Mouse (Mus musculus) c-Kit-positive CD71-negative TER-119-negative erythroid progenitor cells, embryonic 14.5 days (primary cell): ENCODE measurements at regions not wholly inside any gene's neighbourhood (a gene's known extent, or its start where the extent isn't known, plus 50 kb on each side); places are given as distances from the start of the nearest gene placed in this dataset.

Source experiments
- DNase-seq: peaks from one replicate; pipeline ENCODE4 v3.0.0-alpha.2; 2013; ENCODE audit warnings: low read depth

DNA sequence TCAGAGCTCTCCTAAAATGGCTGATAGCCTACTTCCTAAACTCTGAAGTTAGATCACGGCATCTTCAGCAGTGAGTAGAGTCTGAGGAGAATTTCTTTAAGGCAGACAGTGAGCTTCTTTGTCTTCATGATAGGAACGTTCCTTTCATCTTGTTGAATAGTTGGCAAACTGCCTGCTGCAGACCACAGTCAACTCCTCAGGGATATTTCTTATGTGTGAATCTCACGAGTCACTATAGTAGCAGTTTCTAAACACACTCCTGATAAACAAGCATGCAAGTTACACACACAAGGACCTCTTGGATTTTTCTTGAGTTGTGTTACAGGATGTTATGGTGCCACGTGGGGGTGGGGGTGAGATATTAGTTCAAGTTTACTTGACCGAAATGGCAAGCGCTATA is 205.2 kb downstream of the Gm11077 start:
- no peak for DNase-seq

DNA sequence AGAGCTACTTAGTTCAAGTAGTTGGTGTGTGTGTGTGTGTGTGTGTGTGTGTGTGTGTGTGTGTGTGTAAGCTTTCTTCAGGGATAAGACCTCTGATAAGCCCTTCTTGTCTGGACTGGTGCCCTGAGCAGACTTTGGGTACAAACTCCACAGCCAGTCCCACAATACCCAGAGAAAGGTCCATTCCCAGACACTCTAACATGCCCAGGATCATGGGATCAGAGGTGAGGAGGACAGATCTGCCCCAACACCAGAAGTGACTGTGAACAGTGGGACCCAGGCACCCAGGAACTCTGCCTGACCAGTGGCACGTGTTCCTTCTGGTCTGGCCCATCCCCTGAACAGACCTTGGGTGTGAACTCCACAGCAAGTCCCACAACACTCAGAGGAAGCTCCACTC is 208.9 kb downstream of the Gm11077 start:
- no peak for DNase-seq

DNA sequence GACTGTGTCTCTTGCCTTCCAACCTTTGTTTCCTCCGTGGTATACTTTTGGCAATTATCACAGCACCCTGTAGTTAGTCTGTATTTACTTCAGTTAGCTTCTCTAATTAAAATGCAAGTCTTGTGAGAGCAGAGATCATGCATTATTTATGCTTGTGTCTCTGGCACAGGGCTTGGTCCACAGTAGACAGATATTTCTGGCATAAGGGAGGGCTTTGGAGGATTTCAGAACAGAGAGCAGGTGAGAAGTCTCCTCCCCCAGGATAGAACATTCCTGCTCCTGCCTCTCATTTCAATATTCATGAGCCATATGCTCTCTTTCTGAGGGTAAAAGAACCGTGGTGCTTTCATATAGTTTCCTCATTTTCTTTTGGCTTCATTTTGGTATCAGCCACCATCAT is 217.6 kb downstream of the Gm11077 start:
- DNase-seq = no peak

DNA sequence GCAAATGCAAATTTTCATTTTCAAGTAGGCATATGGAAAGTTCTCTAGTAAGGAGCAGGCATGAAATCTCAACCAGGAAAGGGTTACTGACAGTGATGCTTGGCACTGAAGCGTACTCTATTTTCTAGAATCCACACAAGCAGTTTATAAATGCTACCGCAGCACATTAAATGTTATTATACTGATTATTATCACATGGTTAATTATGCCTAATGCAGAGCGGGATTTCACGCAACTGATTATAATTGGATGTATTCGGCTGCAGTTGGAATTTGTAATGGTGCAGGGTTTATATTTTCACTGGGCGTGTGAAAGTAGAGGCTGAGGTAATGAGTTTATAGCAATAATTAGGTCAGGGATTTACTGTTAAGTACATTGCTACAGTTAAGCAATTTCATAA is 221.4 kb downstream of the Gm11077 start:
- DNase-seq = no peak

DNA sequence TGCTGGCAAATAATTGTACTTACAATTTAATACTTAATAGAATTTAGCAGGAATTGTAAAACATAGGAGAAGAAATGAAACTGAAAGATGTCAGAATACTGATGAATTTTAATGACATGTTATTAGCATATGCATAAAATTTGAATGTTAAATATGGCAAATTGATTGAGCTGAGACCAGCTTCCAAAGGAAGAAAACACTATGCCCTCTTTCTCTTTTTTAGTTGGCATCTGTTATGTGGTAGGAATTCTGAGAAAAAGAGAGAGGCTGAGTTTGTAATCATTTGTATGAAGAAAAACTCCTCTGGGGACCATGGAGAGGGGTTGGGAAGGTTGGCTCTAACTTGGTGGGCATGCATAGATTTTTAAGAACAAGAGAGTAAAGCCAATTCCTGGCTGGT is 224.2 kb downstream of the Gm11077 start:
- DNase-seq = no peak

DNA sequence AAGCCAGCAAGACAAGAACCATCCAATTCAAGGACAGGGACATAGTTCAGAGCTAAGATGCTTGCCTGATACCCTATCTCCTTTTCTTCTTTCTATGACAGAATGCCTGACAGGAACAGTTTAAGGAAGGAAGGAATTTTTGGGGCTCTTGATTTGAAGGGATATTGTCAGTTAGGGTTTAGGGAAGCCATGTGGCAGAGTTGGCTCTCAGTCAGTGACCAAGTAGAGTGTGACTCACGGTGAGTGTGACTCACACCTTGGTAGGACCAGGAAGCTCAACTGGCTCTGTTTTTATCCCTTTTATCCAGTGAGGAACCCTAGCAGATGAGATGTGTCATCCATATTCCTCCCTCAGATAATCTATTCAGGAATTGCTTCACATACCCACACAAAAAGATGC is 224.6 kb downstream of the Gm11077 start:
- DNase-seq = no peak

DNA sequence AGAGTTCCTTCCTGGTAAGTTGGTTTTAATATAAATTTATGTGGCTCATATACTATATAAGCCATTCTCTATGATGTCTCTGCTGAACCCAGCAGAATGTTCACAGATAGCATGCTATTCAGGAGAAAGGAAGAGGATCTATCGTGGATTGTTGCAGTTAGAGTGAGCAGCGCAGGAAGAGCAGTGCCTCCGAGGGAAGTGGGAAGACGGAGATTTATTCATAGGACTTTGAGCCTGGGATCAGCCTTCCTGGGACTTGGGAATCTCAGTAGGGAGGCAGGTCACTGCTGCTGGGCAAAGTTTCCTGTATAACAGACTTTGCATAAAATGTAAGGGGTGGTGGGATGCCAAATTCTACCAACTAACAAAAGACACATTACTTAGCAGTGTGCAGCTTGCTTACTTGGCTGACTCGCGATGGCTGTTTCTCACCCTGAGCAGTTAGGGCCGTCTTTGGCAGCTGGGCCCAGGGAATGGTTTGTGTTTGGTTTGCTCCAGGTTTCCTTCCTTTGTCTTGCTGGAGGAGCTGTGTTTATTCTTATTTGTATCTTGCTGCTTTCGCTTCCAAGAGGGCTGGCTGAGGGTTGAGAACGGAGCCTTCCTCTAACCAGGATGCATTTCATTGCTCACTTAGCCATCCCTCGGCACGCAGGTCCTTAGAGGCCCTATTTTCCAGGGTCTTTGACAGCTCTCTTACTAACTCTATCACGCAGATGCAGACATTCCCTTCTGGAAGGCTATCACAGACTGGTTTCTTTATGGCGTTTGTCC is 226.9 kb downstream of the Gm11077 start:
- DNase-seq = no peak

DNA sequence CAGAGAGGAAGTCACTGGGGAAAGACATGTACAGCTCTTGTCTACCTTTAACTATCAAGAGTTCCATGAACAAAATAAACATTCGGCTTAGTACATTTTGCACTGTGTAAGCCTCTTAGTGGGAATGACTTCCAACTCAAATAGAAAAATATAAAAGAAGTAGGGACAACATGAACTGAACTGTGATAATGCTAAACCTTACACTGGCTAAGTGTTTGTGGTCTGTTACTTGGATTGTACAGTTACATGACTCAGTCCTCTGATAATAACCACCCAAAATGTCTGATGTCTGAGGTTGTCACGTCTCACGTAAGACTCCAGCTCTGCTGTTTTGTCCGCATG is 227.4 kb downstream of the Gm11077 start:
- DNase-seq = no peak

DNA sequence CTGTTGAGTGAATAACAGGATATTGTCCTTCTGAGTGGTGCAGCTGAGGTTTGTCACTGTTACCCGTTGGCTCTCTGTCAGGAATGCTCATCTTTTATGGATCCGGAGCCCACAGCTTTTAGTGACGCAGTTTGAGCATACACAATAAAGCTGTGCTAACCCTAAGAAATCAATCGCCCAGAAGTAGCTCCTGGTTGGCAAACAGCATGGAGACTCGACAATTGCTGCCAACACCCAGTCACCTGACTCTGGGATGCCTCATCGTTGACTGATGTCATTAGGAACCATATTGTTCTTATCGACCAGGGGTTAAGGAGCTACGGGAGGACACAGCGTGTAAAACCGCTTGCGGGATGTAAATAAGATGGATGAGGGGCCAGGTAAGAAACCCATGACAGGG is 232.9 kb downstream of the Gm11077 start:
- no peak for DNase-seq

DNA sequence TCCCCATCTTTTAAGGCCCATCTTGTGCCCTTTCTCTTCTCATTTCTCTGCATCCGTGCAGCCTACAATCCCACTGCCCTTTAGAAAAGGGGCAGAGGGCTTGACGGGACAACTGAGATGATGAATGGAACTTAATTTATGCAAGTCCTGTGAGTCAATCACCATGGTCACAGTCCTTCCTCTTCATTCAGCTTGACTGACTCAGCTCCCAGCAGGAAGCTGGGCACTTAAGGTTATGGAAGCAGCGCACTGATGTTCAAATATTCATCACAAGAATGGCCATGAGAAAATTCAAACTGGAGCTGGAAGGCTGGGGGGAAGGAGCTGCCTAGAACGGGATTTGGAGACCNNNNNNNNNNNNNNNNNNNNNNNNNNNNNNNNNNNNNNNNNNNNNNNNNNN is 233.5 kb downstream of the Gm11077 start:
- no peak for DNase-seq

DNA sequence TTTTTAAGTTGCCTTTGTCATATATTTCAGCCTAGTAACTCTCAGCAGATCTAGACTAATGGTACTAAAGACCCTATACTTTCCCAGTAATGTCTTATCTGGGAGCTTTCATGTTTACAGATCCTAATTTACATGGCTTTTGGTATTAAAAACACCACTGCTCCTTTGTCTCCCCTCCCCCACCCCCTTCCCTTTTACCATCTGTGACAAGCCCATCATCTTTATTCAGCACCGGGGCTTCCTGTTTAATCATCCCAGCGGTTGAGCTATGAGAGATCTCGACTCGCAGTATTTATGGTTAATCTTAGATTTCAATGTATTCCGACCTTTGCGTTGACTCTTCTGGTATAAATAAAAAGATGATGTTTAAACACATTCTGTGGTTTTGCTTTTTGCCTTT is 244.6 kb downstream of the Gm11077 start:
- no peak for DNase-seq

DNA sequence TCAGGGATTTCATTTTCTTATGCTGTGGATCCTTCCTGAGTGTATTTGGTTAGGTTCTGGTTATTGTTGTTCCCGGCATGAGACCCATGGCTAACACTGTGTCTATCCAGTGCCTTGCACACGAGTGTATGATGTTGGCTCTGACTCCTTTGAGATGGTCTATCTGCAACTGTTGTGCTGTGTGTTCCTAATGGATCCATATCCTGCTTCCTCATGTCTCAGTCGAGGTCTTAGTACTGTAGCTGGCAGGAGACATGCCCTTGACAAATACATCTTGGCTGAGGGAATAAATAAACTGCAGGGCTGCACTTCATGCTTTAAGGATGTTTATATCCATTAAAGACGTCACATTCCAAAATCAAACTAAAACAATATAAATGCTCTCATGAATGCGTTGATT is 247.9 kb downstream of the Gm11077 start:
- DNase-seq = no peak

DNA sequence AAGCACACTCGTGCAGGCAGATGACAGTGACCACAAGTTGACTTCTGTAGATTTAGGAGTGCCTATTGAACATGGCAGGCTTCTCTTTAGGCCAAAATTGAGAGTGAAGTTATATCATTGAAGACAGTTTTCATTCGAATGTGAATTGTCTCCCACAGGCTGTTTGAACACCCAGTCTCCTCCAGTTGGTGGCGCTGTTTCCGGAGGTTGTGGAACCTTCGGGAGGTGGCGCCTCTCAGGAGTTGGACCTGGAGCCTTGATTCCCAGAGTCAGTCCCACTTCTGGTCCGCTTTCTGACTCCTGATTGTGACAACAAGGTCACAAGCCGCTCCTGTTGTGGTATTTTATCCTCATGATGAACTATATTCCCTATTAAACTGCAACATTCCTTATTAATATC is 254.5 kb downstream of the Gm11077 start:
- no peak for DNase-seq

DNA sequence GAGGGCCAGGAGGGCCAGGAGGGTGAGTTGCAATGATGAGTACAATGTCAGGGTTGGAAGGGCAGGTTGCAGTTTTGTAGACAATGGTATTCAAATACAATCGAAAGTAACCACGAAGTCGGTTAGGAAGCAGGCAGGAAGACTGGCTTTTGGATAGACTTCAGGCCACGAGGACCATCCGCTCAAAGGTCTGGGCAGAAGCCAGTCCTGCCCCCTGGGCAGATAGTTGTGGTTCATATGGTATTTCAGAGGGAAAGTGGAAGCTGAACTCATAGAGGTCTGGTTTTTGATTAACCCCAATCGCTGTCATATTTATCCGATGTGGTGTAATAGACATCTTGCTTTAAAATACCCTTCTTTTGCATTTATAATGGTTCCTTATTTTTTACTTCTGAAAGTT is 255.2 kb downstream of the Gm11077 start:
- DNase-seq = no peak

DNA sequence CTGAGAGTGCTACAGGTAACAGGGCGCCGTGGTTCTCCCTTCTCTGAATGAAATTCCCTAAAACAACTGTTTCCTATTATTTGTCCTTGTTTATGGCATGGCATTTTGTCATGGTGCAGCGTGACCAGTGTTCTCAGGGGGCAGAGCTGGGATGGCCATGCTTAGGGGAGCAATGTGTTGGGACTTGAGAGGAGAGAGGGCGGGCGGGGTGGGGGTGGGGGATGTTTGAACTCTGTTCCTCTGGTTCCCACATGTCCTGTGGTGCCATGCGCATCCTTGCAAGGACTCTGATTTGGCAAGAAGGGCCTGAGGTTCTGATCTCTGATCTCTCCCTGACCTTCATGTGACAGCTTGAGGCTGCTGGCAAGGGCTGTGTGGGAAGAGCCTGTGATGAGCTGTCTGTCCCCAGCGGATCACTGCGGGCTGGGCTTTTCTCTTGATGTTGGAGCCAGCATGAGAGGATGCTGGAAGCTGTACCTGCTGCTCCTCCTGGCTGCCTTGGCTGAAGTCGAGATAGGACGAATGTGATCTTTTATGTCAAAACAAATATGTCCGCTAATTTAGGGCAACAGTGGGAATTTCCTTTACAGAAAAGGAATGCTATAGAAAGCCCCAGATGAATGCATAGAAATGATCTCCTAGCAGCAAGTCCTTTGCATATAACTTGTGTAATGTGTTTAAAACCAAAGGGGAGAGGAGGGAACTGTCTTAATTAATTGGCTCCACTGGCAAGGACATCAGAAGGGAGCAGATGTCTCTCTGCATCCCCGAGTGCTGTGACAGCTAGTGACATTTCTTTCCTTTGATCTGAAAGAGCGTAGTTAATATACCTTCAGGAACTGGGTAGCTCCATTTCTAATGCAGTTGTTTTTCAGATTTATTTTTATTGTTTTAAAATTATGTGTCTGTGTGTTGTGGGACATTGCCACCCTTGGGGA is 255.2 kb upstream of the Pde3a start:
- no peak for DNase-seq

DNA sequence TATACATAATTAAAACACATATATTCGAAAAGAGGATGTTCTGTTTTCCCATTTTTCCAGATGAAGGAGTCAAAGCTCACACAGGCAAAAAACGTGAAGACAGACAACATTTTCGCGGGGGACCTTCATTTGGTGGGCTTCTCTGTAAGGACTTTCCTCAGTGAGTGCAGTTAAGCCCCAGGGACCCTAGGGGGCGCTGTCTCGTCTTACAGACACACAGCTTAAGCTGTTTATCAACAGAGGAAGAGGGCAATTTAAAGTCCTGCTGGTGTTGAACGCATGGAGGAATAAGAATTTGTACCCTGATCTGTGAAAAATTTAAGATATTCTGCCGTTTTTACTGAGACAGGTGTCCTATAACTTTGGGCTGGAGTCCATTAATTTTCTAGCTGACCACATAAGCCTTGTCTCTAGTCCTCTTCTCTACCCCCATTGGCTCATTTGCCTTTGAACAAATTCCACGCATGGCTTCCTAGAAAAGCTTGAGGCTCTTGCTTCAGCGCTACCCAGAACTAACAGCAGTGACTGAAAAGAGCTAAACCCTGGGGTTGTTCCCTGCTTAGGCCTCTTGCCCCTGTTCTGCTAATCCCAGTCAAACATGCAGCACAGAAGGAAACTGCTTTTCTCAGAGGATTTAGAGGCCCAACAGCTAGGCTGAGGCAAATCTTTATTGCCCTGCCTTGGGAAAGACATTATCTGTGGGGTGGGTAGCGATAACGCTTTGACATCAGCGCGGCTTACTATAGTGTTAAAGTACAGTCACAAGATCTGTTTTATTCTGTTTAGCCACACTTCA is 253.5 kb upstream of the Pde3a start:
- DNase-seq = peak; percentile 9

DNA sequence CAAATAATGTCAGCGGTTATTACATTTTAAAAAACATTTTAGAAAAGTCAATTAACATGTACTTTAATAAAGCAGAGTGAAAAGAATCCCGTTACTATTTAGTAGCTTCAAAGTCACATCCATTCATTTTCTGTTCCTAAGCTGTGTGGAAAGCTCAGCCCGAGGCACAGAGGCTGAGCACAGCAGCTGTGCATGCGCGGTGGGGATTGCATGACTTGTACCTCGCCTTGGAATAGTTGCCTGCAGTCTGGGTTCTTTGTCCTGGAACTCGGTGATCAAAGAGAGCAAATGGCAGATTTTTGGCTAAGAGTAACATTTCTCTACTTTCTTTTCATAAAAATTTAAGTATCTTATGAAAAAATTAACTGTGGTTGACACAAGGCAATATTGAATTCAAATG is 251.0 kb upstream of the Pde3a start:
- no peak for DNase-seq

DNA sequence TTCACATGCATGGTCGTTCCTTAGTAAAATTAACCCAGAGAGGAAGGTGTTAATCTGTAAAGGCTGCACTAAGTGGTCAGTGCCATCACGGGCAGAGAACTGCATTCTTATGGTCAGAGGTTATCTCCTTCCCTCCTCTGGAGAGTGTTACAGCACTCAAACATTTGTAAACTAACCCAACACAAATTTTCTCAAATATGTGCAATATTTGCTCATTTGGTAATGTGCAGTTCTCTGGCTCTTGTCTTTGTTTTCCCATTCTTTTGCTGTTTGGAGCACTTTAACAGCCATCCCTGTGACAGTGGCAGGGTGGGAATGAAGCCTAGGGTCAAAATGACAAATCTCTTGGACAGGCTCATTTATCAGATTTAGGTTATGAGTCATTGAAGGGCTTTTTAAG is 248.5 kb upstream of the Pde3a start:
- no peak for DNase-seq

DNA sequence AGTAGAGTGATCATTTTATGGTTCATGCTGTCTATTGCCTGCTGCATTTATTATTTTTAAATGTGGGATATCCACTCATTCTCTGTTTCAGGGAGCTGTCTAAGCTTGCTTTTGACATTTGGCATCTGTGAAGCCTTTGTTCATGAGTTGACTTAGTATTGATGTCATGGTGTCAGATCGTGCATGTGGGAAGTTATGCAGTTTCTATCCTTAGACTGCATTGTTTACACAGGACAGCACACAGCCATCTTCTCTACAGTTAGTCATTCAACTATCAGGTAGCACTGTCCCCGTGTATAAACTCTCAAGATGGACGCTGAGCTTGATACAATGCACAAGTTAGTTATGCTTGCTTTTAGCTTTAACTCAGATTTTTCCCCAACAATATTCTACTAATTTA is 247.8 kb upstream of the Pde3a start:
- no peak for DNase-seq

DNA sequence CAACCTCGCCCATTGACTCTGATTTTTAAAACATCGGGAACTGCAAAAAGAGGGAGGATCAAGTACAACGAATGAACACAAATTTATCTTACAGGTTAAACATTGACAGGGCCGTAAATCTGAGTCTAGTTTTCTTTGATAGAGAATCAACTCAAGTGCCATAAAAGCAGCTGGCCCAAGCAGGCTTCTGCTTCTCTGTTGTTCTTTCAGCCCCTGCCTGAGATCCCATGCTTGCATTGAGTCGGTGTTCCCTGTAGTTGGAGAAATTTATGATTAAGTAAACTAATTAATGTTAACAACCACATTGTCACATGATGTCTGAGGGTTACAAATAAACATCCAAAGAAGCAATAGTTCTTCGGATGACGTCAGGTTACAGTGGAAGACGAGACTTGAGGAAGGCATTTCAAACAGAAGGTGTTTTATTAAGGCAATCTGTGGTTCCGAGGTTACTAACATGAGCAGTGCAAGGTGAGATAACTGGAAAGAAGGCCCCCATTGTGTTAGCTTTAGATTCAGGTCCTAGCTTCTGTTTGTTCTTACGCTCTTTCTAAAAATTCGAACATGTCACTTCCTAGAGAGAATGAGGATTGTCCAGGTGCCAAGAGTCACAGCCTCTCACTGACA is 233.9 kb upstream of the Pde3a start:
- no peak for DNase-seq

DNA sequence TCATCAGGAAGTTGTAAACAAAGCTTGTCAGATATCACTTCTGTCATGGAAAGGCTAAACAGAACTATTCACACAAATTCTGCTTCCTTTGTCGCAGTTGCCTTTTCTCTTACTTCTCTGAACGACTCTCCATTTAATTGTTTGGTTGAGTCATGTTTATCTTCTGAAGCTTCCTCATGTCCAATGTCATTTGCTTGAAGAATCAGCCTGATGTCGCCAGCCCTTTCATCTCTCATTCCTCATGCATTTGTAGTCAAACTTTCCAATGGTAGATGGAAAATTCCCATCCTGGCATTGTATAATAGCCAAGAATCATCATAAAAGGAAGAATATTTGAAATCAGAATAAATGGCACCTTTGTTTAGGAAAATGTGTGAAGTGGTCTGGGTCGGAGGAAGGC is 225.6 kb upstream of the Pde3a start:
- no peak for DNase-seq

DNA sequence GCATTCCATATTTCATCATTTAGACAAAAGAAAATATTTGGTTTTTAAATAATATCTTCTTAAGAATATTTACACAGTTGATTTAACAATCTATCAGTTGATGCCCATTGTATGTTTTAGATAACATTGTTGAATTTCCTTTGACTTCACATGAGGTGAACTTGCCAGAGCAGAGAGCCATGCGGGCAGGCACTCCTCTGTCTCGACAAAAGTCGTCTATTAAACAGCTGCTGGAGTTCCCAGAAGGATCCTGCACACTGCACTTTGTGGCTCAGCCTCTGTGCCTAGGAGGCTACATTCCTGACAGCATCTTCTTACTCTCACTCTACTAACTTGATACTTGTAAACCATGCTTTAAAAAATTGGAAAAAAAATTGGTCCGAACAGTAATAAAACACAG is 221.7 kb upstream of the Pde3a start:
- DNase-seq = no peak
